Mouse (Mus musculus): ENCODE data around the gene Rps6ka2. TPM values are rescaled to one million over a fixed set of nuclear protein-coding genes. Genes with fewer than 3 reads are reported as not detected.

The Rps6ka2 gene
- polyA plus RNA-seq, 1 experiment from 2014 or later: 19.9 TPM

DNA sequence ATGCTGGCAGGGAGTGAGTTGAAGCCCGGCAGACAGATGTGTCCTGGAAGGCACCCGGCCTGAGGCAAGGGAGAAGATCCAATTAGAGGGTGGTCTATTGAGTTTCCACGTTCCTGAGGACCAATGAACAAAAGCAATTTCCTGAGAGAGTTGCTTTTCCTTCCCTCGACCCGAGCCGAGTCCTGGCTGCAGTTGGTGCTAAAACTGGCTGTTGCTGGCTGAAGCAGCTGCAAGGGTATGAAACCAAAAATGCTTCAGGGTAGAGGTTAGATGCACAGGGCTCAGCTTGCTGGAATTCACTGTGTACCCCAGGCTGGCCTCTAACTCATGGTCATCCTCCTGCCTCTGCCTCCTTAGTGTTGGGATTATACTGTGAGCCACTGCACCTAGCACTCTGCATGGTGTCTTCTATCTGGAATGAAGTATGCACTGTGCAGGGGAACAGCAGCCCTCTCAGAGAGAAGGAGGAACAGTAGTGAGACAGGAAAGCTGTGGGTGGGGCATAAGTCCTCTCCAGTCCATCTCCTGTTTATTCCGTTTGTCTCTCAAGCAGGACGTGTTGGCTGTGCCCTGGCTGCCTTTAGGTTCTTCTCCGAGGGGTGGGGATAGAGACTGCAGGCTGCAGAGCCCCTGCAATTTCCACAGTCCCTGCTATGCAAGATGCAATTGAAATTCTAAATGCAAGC lies 24.4 kb upstream of the Rps6ka2 start:
- ATAC-seq (no peak), DNase-seq (ENCODE audit: low read depth, low spot score) (no peak)
- in situ Hi-C loops (cut with MboI; ENCODE audit: low pct_unique_long_range_greater_than_20kb): no loop called here
- CTCF ChIA-PET: no interaction called here
- peaks cover 18% of the 10 kb centered on the region for H3K27me3 ChIP-seq
- POLR2A ChIA-PET: no interaction called here
- no peak for TF ChIP-seq CTCF (IDR thresholded peaks at IDR 0.05)

DNA sequence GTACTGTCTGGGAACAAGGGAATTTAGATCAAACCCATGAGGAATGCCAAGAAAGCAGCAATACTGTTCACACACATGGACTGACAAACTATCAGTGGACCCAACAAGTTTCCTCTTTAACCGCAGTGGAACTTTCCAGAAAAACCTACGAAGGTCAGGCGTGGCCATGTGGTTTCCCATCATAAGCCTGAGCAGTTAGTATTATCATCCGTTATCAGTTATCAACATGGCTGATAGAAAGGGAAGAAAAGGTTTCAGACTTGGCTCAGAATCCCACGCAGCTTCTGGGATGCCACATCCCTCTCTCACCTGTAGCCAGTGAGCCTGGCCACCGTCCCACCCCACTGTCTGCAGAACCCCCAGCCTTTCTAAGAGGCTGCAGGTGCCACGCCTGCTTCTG lies 23.4 kb upstream of the Rps6ka2 start:
- TF ChIP-seq CTCF (IDR thresholded peaks at IDR 0.05): no peak
- in situ Hi-C loops (cut with MboI; ENCODE audit: low pct_unique_long_range_greater_than_20kb): no loop called here
- POLR2A ChIA-PET: no interaction called here
- CTCF ChIA-PET: no interaction called here
- peaks cover 18% of the 10 kb centered on the region for H3K27me3 ChIP-seq
- ATAC-seq (no peak), DNase-seq (ENCODE audit: low read depth, low spot score) (no peak)

DNA sequence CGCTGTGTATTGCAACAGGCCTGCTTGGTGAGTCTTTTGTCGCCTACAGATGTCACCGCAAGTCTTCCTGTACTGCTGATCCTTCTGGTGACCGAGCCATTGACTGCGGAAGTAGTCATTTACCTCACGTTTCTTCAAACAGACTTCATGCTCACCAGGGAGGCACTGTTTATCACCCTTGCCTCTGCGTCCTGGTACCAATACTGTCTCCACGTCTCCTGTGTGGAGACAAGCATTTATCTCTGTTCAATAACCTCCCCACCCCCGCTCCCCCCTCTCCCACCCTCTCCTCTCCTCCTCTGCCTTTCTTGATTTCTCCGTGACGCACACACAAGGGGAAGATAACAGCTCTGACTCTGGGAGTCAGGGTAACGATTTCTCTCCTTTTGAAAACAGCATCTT lies 22.0 kb upstream of the Rps6ka2 start:
- CTCF ChIA-PET: no interaction called here
- in situ Hi-C loops (cut with MboI; ENCODE audit: low pct_unique_long_range_greater_than_20kb): no loop called here

DNA sequence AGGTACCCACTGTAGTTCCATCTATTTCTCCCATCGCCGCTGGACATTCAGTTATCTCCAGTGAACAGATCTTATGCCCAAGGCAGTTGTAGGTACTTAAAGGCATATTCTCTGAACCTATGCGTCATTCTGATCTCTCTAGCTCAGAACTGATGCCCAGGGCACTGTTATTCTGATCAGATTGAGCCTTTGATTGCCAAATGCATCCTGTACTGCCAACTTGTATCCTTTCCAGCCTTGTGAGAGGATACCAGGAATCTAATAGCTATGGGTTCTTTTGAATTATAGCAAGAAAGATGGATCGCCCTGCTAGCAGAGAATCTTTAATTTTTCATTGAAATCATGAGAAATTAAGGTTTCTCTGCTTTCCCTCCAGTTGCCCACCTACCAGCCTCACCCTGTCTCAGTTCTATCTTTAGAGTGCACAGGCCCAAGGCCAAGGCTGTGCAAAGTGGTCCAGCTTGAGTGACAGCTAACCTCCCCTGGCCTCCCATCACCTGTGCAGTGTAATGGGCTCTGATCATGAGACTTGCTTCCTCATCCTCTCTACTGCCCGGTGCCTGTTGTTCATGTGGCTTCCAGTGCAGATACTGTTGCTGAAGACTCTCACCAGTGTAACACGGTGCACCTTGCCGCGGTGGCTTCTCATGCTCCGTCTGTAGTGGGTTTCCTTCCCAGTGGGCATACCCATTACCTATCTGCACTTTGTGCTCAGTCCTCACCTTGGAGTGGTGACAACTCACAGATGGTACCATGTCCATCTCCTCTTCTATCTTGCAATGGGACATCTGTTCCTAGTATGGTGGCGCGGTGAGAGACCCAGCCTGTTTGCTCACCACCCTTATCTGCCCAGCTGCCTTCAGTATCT lies 20.4 kb upstream of the Rps6ka2 start:
- TF ChIP-seq CTCF (IDR thresholded peaks at IDR 0.05): no peak
- ChIA-PET POLR2A (no interaction called here), CTCF (no interaction called here)
- peaks cover 24% of the 10 kb centered on the region for H3K27me3 ChIP-seq
- in situ Hi-C loops (cut with MboI; ENCODE audit: low pct_unique_long_range_greater_than_20kb): no loop called here
- no peak for ATAC-seq
- no peak for DNase-seq (ENCODE audit: low read depth, low spot score)

More for the DNA sequence above, 22.0 kb upstream of the Rps6ka2 start:
- peaks cover 24% of the 10 kb centered on the region for H3K27me3 ChIP-seq
- DNase-seq (ENCODE audit: low read depth, low spot score) (no peak), ATAC-seq (no peak)
- TF ChIP-seq CTCF (IDR thresholded peaks at IDR 0.05): no peak
- POLR2A ChIA-PET: no interaction called here

DNA sequence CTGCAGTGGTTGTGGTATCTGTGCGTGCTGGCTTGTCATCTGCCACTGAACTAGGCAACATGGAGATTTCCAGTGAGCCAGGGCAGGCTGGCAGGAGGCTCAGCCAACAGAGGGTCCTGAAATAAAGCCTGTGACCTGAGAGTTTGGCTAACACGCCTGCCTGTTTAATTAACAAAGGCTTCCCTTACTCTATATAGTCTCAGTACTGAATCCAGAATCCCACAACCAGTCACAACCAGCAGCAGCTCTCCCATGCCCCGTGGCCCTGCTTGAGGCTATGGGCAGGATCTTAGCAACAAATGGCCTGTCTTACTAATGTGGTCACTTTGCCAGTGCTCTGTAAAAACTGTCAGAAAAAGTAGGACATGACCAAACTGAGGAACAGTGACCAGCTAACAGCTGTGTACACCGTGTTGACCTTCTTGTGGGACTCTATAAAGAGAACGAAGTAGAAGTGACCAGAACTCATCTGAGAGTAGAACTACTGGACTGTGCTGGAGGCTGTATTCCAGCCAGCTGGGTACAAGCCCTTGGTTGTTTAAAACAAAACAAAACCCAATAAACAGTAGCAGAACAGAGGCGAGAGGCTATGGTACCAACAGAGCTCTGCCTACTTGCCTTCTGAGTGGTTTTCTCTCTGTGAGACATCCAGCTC lies 18.3 kb upstream of the Rps6ka2 start:
- no peak for TF ChIP-seq CTCF (IDR thresholded peaks at IDR 0.05)
- ChIA-PET CTCF (no interaction called here), POLR2A (interaction anchor here (0.7 kb wide), 1 partner anchor 10 kb away, joined by 3 read pairs; no protein-coding TSS in a partner anchor)
- ATAC-seq (no peak), DNase-seq (ENCODE audit: low read depth, low spot score) (no peak)
- in situ Hi-C loops (cut with MboI; ENCODE audit: low pct_unique_long_range_greater_than_20kb): no loop called here
- H3K27me3 ChIP-seq: peaks cover 24% of the 10 kb centered on the region

DNA sequence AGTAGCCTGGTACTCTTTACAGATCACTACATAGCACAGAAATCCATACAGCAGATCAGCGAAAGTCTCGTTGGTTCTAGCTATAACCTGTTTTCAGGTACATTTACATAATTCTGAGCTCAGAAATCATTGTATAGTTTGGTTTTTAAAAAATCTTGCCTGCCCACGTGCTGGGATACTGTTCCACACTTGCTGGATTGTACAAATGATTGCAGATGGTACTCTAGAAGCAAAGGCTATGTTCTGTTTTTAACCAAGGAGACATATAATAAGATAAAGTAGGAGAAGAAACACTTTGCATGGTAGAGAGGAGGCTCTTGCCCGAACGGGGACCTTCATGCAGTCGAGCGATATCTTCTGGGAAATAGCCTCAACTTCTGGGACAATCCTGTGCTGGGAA lies 17.3 kb upstream of the Rps6ka2 start:
- CTCF ChIA-PET: no interaction called here
- POLR2A ChIA-PET: no interaction called here
- ATAC-seq: no peak

DNA sequence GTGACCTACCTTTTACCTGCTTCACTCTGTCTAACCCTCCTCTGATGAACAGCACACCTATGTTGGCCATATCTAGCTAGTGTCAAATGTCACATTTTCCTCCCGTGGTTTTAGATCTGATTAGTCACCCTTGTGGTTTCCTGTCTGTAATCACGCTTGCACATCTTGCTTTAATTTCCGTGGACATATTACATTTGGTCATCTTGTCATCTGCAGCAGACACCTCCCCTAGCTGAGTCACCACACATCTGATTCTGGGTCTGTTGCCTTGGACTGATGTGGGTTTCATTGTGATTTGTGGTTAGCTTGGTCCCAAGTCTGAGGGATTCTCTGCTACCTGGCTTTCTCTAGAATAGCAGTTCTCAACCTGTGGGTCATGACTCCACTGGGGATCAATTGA lies 6.0 kb upstream of the Rps6ka2 start:
- in situ Hi-C loops (cut with MboI; ENCODE audit: low pct_unique_long_range_greater_than_20kb): no loop called here
- DNase-seq (ENCODE audit: low read depth, low spot score) (no peak), ATAC-seq (no peak)
- ChIA-PET CTCF (no interaction called here), POLR2A (no interaction called here)
- no peak for TF ChIP-seq CTCF (IDR thresholded peaks at IDR 0.05)
- H3K27me3 ChIP-seq: peaks cover 8% of the 10 kb centered on the region

More for the DNA sequence above, 17.3 kb upstream of the Rps6ka2 start:
- in situ Hi-C loops (cut with MboI; ENCODE audit: low pct_unique_long_range_greater_than_20kb): no loop called here
- peaks cover 18% of the 10 kb centered on the region for H3K27me3 ChIP-seq
- no peak for DNase-seq (ENCODE audit: low read depth, low spot score)
- TF ChIP-seq CTCF (IDR thresholded peaks at IDR 0.05): no peak

DNA sequence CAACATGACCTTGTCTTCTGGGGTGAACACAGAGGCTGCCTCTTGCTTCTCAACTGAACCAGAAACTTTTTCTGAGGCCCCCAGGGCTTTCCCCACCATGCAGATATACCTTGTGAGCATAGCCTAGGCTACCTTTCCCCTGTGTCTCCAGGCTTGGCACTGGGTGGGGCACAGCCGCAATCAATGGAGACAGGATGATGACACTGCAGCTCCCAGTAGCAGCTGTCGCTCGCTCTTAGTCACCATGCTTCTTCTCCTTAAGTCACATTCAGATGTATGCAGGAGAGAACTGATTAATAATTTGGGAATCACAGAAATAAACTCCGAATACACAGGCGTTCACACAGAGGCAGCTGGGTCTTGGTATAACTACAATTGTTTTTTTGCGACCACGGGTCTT lies 4.4 kb upstream of the Rps6ka2 start:
- DNase-seq (ENCODE audit: low read depth, low spot score): no peak
- in situ Hi-C loops (cut with MboI; ENCODE audit: low pct_unique_long_range_greater_than_20kb): no loop called here
- no peak for ATAC-seq
- ChIA-PET CTCF (no interaction called here), POLR2A (no interaction called here)
- H3K27me3 ChIP-seq: no peaks in the 10 kb centered on the region
- TF ChIP-seq CTCF (IDR thresholded peaks at IDR 0.05): no peak

DNA sequence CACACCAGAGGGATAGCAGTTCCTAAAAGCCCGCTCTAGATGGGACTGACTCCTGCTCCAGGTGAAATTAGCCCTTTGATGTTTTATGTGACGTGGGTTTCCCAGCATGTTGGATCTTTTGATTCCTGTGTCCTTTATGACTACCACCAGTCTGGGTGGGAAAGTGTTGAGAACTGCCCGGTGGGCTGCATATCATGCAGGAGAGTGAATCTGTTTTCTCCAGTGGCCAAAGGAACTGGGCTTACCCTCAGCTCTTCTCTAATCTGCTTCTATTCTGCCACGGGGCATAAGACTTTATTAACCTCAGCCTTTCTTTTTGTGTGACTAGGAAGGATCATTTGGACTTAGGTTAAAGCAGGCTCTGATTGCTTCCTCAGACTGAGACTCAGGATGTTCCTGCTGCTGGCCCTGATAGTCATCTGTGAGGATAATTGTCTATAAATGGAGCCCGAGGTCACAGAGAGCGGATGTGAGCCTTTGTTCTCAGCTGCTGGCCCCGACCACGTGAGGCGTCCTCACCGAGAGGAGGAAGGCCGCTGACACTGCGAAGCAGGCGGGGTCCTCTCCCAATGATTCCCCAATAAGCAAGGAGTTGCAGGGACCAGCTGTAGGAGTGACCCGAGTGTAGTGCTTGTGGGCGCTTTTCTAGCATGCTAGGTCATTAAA lies 821 bp upstream of the Rps6ka2 start:
- ChIA-PET CTCF (interaction anchor here (1.1 to 1.5 kb wide), 2 partner anchors 11 to 25 kb away, joined by 3 read pairs; no protein-coding TSS in a partner anchor), POLR2A (no interaction called here)
- no peak for TF ChIP-seq CTCF (IDR thresholded peaks at IDR 0.05)
- ATAC-seq: peak; percentile 12
- DNase-seq (ENCODE audit: low read depth, low spot score): no peak
- in situ Hi-C loops (cut with MboI; ENCODE audit: low pct_unique_long_range_greater_than_20kb): no loop called here
- no peaks in the 10 kb centered on the region for H3K27me3 ChIP-seq

All from Patski (cell line).